In genomic region chr17:78836056-78836455, GRCm38 (mm10) we compare ENCODE assay signal across 9 mouse cellular contexts. TPM values are rescaled to one million over a fixed set of nuclear protein-coding genes. Genes with fewer than 3 reads are reported as not detected.
DNase-seq lines count a peak whose midpoint lies in the region; ATAC-seq lines count a peak whose summit lies in the region.
"Had no signal": no experiment of that assay in that cellular context is flagged by ENCODE, and none has a peak within 500 bp of the region (broad histone marks: within the 10 kb centered on the region; RNA-seq: fewer than 3 reads in every experiment).

No protein-coding gene starts in this region.

- peak overlapping the region; percentile 81 for H3K27ac ChIP-seq in embryonic facial prominence, embryonic 12.5 days
- peak overlapping the region; percentile 86 for H3K27ac ChIP-seq in limb, embryonic 15.5 days
- H3K27ac ChIP-seq in stomach, embryonic 16.5 days (ENCODE audit: low read length), result peak overlapping the region; percentile 84

- 32% methylated on average over 2 of the region's 2 CpGs for WGBS in embryonic facial prominence, embryonic 12.5 days
- WGBS in limb, embryonic 15.5 days, result 14% methylated on average over 2 of the region's 2 CpGs
- WGBS in stomach, embryonic 16.5 days, result 22% methylated on average over 2 of the region's 2 CpGs

- peak overlapping the region; percentile 90 for H3K4me3 ChIP-seq in embryonic facial prominence, embryonic 12.5 days
- peak overlapping the region; percentile 87 for H3K4me3 ChIP-seq in limb, embryonic 15.5 days
- H3K4me3 ChIP-seq in stomach, embryonic 16.5 days (replicated peaks; ENCODE audit: low read length), result peak overlapping the region; percentile 89

- peaks cover 6% of the 10 kb centered on the region; the same call in 1 of the 2 replicates for H3K4me1 ChIP-seq in embryonic facial prominence, embryonic 12.5 days
- H3K4me1 ChIP-seq in limb, embryonic 15.5 days, result peaks cover 8% of the 10 kb centered on the region; the same call in 1 of the 2 replicates
- no peaks in the 10 kb centered on the region; the same call in 1 of the 2 replicates for H3K4me1 ChIP-seq in stomach, embryonic 16.5 days (ENCODE audit: control insufficient read depth, insufficient read depth, low read length)

- H3K27me3 ChIP-seq in embryonic facial prominence, embryonic 12.5 days, result no peaks in the 10 kb centered on the region
- no peaks in the 10 kb centered on the region for H3K27me3 ChIP-seq in limb, embryonic 15.5 days
- H3K27me3 ChIP-seq in stomach, embryonic 16.5 days (ENCODE audit: control insufficient read depth, insufficient read depth, low read length), result no peaks in the 10 kb centered on the region
- H3K27me3 ChIP-seq: Patski had no signal

- peak overlapping the region; percentile 86 for H3K9ac ChIP-seq in embryonic facial prominence, embryonic 12.5 days
- H3K9ac ChIP-seq in limb, embryonic 15.5 days, result peak overlapping the region; percentile 55
- peak overlapping the region; percentile 75 for H3K9ac ChIP-seq in stomach, embryonic 16.5 days (ENCODE audit: low read length)

- peak; percentile 27 for DNase-seq in embryo, embryonic 11 days
- no peak for DNase-seq in embryo, embryonic 10 days (ENCODE audit: low spot score)
- peak; percentile 74 for DNase-seq in 3T3-L1 (ENCODE audit: low read depth, low spot score)
- no peak for DNase-seq in right cerebral cortex, postnatal 36 days (ENCODE audit: low spot score in 2 of 2)
- DNase-seq in cerebellum, postnatal 14 days, result no peak

- H3K4me2 ChIP-seq in embryonic facial prominence, embryonic 12.5 days (replicated peaks), result peak overlapping the region; percentile 80
- peak overlapping the region; percentile 86 for H3K4me2 ChIP-seq in limb, embryonic 15.5 days
- peak overlapping the region; percentile 75 for H3K4me2 ChIP-seq in stomach, embryonic 16.5 days (ENCODE audit: low read depth, low read length)

- H3K36me3 ChIP-seq in embryonic facial prominence, embryonic 12.5 days, result peaks cover 21% of the 10 kb centered on the region
- H3K36me3 ChIP-seq in limb, embryonic 15.5 days, result peaks cover 17% of the 10 kb centered on the region
- H3K36me3 ChIP-seq in stomach, embryonic 16.5 days (ENCODE audit: control insufficient read depth, insufficient read depth, low read length), result 0 out of 2 replicates have a peak, but pooled peaks cover 2% of the 10 kb centered on the region

- no peaks in the 10 kb centered on the region for H3K9me3 ChIP-seq in embryonic facial prominence, embryonic 12.5 days
- H3K9me3 ChIP-seq in limb, embryonic 15.5 days, result no peaks in the 10 kb centered on the region
- H3K9me3 ChIP-seq in stomach, embryonic 16.5 days (replicated peaks; ENCODE audit: control insufficient read depth, low read length), result no peaks in the 10 kb centered on the region

- no peak for ATAC-seq in embryonic facial prominence, embryonic 12.5 days (ENCODE audit: insufficient number of reproducible peaks, insufficient read depth, low FRiP score, low TSS enrichment)
- no peak for ATAC-seq in limb, embryonic 15.5 days (ENCODE audit: insufficient number of reproducible peaks, low FRiP score, low TSS enrichment, low read depth)
- no peak for ATAC-seq in stomach, embryonic 16.5 days (ENCODE audit: insufficient read depth, low FRiP score)

RNA-seq across cellular contexts. Expression of gene Gpatch11, which starts 0.7 kb away (rescaled TPM):
- 54.0 and 56.7 TPM in 2 replicates for polyA plus RNA-seq in embryonic facial prominence, embryonic 12.5 days (2016; fragmentation: Nextera tagmentation; extraction: Ambion mirVana)
- 45.1 and 48.6 TPM in 2 replicates for polyA plus RNA-seq in limb, embryonic 15.5 days (2015; fragmentation: Nextera tagmentation; extraction: Ambion mirVana)
- polyA plus RNA-seq in stomach, embryonic 16.5 days (2015; fragmentation: Nextera tagmentation; extraction: Ambion mirVana), result 38.3 and 43.6 TPM in 2 replicates

RNA-seq across cellular contexts. Expression of gene Heatr5b, which starts 0.9 kb away (rescaled TPM):
- polyA plus RNA-seq in embryonic facial prominence, embryonic 12.5 days (2016; fragmentation: Nextera tagmentation; extraction: Ambion mirVana), result 18.7 and 19.1 TPM in 2 replicates
- polyA plus RNA-seq in limb, embryonic 15.5 days (2015; fragmentation: Nextera tagmentation; extraction: Ambion mirVana), result 10.1 and 12.0 TPM in 2 replicates
- polyA plus RNA-seq in stomach, embryonic 16.5 days (2015; fragmentation: Nextera tagmentation; extraction: Ambion mirVana), result 12.0 and 14.0 TPM in 2 replicates

RNA-seq across cellular contexts. Expression of gene Eif2ak2, which starts 46.3 kb away (rescaled TPM):
- 12.5 and 12.6 TPM in 2 replicates for polyA plus RNA-seq in embryonic facial prominence, embryonic 12.5 days (2016; fragmentation: Nextera tagmentation; extraction: Ambion mirVana)
- polyA plus RNA-seq in limb, embryonic 15.5 days (2015; fragmentation: Nextera tagmentation; extraction: Ambion mirVana), result 10.1 and 13.2 TPM in 2 replicates
- 10.7 and 13.1 TPM in 2 replicates for polyA plus RNA-seq in stomach, embryonic 16.5 days (2015; fragmentation: Nextera tagmentation; extraction: Ambion mirVana)

Comparison
In these comparisons a context has a peak if more than half of its experiments do, and no peak if none do; other contexts are left out.
1. DNase-seq: peak in embryo, embryonic 11 days (single experiment) and 3T3-L1 (single experiment); none in embryo, embryonic 10 days (single experiment), right cerebral cortex, postnatal 36 days (0 of 2) and cerebellum, postnatal 14 days (0 of 2).
2. Peak in every context shown above with its lines, with median percentiles within 50 percentile points of each other: H3K27ac ChIP-seq, H3K4me2 ChIP-seq, H3K4me3 ChIP-seq and H3K9ac ChIP-seq.